Mouse (Mus musculus) spleen, postnatal 4 days (tissue): Measurements from ENCODE around the gene Patl2.
"Not testable (repeated sequence)": the region's sequence is repeated elsewhere in the genome, so short reads cannot be mapped to it uniquely, and the experiment has no call there.

ENCODE experiments used
- DNase-seq, 2 experiments: peaks; one replicate each; pipeline ENCODE4 v3.0.0; 2022; ENCODE audit warnings: low spot score in 2 of 2

Gene Patl2

DNA sequence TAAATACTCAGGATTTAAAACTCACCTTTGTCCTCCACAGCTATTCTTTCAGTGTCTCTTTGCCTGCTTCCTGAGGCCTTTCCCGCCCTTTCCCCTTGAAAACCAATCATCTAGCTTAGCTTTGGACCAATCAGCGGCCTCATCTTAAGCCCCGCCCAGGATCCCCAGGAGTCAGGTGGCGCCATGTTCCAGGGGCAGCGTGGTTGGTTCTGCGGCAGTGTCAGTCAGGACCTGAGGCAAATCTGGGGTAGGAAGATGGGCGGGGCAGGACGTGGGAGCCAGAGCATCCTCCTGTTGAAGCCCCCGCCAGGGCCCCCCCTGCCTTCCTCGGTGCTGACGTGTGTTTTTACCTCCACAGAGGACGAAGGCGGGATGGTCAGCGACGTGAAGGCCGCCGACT lies at the start of gene Patl2, which contains the start of gene Terb2:
Patl2 (minus strand) TSS at position 84 of the 400 bp plus-strand sequence.
Terb2 (plus strand) TSS at position 167 of the 400 bp plus-strand sequence.
- DNase-seq = no peak

DNA sequence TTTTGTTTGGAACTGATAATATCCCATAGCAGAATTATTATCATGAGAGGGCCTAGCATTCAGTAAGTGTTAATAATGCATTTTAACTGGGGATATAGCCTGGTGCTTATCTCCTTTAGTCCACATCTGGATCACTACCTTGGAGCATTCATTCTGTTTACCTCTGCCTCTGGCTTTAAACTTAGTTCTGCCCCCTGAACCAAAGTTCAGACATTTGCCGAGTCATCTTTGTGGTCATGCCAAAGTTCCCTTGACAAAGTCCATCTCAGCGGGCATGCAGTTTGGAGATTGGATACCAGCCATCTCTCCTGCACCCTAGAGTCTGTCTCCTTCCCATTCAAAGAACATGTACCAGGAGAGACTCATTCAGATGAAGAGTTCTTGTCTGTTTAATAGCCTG lies 49.4 kb upstream of the Patl2 start:
- DNase-seq = no peak

DNA sequence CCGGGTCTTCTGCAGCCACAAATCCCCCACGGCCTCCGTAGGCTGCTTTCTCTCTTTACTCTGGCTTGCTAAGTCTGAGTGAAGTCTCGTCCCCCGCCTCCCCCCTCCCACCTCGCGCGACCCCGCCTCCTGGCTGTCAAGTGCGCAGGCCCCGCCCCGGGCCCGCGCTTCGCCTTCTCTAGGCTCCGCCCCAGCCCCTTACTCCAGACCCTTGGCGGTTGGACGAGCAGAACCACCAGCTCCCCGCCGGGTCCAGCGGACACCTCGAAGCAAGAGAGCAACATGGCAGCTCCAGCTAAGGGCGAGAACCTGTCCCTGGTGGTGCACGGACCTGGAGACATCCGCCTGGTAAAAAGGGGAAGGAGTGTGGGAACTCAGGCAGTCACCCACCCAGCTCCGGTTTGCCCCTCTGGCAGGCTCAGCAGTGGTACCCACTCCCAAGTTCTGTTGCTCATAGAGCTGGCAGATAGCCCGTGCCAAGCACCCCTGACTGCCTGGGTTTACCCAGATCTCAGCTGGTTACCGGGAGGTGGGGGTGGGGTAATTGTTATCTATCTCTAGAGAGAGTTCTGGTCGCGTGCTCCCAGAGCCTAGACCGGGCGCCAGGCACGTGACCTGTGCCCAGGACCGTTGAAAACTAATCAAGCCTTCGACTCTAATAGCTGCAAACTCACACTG lies 48.8 kb upstream of the Patl2 start, which contains the start of gene Sord:
Sord (plus strand) TSS at position 139 of the 678 bp plus-strand sequence.
- peak; percentile 61 to 82 for DNase-seq

DNA sequence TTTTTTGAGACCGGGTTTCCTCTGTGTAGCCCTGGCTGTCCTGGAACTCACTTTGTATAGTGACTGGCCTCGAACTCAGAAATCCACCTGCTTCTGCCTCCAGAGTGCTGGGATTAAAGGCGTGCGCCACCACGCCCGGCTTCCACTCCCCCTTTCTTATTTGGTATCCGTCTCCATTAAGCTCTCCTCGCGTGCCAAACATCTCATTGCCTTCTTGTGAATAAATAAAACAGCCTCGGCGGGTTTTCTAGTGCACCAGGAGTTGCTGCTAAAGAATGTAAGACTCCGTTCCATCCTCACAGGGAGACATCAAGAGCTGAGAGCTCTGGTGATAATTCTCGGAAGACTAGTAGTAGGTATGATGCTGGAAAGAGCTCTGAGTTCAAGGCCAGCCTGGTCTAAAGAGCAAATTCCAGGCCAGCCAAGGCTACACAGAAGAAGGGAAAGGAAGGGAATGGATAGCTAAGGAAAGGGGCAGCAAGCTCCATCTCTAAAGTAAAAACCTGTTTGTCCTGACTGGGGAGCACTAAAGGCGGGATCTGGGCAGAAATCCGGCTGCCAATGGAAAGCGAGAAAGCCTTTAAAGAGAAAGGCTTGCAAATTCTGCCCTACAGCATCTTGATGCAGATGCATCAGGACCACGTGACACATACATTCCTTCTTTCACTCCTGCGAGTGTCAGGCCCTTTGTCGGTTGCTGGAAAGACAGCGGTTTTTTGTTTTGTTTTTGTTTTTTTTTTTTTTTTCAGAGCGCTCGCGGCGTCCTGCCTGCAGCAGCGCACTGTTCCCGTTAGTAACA lies 48.0 kb upstream of the Patl2 start:
- DNase-seq = no peak

DNA sequence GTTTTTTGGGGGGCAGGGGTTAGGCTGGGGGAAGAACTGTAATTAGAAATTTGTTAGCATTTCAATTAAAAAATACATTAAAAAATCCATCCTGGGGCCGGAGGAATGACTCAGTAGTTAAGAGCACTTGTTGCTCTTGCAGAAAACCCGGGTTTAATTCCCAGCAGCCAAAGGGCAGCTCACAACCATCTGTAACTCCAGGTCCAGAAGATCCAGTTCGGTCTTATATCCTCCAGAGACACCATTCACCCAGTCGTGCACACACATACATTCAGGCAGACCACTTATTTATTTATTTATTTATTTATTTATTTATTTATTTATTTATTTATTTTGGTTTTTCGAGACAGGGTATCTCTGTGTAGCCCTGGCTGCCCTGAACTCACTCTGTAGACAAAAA lies 47.4 kb upstream of the Patl2 start:
- no peak for DNase-seq

DNA sequence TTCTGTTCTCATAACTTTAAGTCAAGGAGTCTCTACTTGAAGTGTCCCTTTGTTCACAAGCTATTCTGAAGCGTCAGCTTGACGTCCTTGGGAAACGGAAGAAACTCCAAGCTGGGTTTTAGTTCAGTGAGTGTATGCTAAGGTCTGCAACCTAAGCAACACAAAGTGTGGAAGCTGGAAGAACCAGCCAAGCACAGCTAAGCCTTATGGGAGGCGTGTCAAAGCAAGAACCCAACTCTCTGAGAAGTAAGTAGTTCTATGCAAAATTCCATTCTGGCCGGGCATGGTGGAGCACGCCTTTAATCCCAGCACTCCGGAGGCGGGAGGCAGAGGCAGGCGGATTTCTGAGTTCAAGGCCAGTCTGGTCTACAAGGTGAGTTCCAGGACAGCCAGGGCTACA lies 45.6 kb upstream of the Patl2 start:
- DNase-seq = no peak

DNA sequence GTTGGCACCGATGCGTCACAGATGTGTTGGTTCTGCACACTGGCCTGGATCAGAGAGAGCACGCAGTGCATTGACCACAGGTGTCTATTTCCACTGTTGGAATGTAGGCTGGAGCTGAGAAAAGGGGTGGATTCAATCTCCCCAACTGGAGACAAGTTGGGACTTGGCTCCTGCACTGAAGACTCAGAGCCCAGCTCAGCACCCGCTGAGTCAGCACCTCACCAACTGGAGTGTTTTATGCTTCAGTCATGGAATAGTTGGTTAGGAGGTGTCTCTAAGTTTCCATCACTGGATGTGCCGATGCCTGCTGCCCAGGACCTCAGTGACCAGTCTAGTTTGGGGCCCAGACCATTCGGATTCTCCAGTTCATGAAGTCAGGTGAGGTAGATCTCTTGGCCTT lies 44.4 kb upstream of the Patl2 start:
- DNase-seq = no peak

DNA sequence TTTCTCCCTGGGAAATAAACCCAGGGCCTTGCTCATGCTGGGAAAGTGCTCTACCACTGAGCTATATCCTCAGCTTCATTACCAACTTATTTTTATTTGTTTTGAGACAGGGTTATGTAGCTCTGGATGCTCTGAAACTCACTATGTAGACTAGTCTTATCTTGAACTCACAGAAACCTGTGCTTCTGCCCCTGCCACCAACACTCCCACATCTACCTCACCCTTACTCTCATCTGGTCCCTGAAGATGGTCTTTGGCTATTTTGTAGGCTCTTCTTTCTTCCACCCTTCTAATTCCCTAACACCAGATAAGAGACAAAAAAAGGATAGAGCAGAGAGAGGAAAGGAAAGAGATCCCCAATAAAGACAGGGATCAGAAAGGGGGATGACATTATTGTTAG lies 37.7 kb upstream of the Patl2 start:
- no peak for DNase-seq

DNA sequence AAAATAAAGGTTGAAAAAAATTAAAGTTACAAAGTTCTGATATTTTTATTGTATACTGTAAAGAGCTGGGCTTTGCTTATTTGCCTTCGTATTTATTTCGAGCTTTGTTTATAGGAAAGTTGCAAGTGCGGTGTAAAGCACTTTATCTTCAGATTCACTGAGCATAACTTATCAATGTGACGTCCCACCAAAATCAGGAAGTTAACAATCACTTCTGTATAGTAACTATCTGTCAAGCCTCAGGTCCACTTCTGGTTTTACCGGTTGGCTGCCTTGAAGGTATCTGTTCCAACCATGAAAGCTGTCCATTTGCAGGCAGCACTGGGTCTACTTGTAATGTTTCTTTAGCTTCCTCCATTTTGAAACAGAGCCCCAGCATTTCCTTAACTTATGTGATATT lies 36.3 kb upstream of the Patl2 start:
- DNase-seq = no peak

DNA sequence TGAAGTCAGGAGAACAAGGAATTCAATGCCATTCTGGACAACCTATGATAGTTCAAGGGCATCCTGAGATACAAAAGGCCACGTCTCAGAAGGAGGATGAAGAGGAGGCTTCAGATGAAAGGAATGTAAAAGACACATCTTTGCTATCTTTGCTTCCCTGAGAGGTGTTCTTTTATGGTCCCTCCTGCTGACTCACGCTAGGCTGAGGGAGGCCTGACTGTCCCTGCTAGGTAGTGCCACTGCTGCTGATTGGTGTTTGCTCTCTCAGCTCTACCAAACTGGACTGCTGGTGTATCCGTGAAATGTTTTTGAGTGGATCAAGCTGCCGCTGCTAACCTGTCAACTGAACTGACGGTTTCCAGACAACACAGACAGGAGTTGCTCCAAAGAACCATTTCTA lies 35.8 kb upstream of the Patl2 start:
- no peak for DNase-seq

DNA sequence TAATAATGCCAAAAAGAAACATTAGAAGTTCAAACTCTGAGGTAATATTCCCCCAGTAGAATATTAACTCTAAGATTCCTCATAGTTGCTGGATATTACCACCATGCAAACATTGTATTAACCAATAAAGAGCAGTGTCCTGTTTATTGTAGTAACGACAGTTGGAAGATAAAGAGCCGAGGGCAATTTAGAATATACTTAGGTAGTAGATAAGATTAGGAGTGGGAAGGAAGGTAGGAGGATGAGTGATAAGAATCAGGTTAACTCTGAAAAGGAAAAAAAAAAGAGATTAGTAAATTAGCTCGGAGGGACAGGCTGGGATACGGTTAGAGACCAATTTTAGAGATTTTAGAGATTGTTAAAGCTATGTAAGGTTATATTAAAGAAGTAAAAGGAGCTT lies 35.4 kb upstream of the Patl2 start:
- no peak for DNase-seq

DNA sequence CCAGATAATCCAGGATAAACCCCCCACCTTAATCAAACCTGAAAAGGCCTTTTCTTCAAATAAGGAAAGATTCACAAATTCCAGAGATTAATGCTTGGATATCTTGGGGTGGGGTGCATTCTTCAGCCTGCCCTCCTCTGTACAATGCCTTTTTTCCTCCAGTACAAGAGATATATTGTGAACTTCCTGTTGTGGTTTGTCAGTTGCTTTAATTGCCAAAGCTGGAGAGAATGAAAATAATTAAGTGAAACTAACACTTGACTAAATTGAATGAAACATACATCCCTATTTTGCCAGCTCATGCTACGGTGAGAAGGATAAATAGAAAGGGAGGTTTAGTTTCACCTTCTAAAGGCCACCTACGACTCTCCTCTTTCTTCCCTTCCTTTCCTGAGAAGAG lies 32.2 kb upstream of the Patl2 start:
- no peak for DNase-seq

DNA sequence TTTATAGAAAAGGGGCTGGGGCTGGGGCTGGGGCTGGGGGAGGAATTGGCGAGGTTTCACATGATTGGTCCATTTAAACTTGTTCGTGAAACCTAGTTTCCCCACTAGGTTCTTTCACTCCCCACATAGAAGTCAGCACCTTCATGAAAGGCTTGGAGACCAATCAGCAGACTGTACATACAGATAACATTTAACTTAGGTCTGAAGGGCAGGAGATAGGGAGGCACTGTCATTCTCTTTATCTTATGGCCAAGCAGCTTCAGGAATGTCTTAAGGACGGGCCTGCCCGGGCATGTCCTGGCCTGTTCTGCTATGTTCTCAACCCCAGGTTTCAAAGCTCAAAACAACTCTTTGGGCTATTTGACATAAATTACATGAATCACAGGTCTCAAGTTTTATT lies 31.1 kb upstream of the Patl2 start:
- DNase-seq = not testable (repeated sequence)

DNA sequence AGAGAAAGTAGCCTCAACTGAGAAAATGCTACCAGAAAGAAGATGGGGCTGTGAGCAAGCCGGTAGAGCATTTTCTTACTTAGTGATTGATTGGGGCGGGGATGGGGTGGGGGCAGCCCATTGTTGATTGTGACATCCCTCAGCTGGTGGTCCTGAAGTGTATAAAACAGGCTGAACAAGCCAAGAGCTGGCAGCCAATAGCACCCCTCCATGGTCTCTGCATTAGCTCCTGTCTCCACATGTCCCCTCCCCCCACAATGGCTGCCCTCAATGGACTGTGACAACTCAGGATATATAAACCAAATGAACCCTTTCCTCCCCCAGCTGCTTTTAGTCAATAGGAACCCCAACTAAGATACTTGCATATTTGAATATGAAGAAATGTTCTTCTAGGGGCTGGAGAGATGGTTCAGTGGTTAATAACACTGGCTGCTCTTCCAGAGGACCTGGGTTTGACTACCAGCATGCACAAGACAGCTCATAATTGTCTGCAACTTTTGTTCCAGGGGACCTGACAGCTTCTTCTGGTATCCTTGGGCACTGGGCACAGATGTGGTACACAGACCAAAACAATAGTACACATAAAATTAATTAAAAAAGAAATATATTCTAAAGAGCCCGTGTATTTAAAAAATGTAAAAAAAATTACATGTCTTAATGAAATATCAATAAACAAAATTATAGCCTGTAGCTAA lies 24.7 kb upstream of the Patl2 start:
- DNase-seq = no peak

DNA sequence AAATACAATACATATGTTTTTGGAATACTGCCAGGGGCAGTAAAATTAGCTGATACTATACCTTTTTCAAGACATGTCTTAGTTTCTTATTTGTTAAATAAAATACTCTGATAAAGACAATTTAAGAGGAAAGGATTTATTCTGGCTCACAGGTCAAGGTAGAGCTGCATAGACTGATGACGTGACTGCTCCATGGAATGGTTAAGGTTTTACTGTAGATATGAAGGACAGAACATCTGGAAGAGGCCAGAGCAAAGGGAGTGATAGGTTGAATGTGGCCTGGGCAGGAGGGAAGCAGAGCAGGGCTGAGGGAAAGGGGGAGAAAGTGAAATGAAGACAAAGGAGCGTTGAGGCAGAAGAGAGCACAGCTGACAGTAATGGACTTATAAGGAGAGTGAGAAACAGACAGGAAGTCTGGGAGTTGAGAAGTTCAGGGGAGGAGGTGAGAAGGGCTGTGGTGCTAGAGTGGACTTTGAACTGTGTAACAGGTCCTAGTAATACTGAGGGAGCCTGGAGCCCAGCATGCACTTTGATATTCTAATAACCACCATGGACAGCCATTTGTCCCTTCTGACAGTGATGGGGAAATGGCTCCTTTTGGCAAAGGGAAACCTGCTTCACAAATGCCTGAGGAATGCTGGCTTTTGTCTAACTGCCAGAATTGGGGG lies 20.6 kb upstream of the Patl2 start:
- DNase-seq = no peak

DNA sequence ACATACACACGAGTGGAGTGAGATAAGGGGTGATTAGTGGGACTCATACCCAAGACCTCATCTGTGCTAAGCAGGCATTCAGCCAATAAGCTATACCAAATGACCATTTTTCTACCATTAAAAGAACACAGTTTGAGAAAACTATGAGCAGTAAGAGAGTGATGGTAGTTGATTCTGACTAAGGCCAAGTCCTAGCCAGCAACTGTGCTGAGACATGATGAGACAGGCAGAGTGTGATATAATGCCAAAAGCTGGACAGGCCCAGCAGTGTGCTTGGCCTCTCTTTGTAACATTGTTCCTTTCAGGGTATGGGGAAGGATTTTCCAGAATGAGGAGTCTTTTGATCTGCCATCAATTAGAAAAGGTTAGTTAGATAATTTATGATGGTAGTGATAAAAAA lies 15.5 kb upstream of the Patl2 start:
- no peak for DNase-seq

DNA sequence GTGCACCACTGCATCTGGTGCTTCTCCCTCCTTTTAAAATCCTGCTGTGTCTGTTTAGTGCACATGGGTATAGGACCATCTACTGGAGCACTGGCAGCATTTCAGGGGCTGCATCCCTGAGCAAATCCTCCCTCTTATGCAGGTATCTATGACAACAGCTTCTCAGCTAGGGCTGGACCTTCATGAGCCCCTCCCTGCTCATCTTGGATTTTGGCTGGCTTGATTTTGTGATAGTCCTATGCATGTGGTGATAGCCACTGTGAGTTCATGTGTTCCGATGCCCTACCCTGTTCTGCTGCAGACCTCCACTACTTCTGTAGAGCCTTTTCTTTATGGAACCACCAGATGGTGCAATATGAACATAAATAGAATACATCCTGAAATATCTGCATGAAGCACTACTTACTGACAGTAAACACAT lies 8.5 kb upstream of the Patl2 start:
- no peak for DNase-seq

DNA sequence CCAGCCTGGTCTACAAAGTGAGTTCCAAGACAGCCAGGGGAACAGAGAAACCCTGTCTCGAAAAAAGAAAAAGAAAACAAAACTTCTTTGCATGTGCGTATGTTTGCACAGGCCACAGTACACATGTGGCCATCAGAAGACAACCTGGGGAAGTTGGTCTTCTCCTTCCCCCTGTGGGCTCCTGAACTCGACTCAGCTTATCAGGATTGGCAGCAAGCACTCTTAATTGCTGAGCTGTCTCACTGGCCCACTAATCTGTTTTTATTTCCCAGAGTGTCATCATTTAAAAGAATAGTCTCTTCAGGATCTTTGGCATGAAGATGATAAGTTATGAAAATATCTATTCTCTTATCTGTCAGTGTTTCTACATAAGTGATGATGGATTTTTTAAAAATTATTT lies 5.9 kb upstream of the Patl2 start:
- DNase-seq = no peak

DNA sequence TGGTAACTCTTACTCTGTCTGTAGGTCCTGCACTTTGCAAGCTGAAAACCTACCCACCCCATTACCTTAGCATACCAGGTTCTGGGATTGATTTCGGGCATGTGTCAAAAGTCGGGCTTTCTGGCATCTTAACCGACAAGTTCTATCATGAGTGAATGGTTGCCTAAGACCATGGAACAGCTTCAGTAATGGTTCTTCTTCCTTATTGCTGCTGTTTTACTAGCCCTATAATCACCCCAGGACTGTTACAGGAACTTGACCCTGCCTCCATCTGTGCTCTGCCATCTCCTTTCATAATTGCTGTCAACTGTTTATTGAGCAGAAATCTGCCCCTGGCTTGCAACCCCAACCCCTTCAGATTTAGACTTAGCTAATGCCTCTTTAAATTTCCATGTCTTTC lies 762 bp upstream of the Patl2 start:
- DNase-seq = no peak

DNA sequence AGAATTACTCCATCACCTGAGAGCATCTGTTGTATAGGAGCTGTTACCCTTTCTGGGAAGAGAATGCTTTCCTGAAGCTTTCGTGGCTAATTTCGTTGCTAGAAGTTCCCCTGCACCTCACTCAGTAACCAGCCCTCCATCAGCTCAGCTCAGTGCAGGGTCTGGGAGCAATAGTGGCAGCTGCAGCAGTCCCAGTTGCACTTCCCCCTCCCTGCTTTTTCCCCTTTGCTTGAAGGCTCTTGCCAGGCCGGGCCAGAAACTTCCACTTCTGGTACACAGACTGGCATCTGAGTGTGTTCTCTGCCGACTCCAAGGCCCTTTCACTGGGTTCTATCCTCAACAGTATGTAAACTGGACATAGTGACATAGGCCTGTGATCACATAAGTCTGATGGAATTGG lies 903 bp downstream of the Patl2 start:
- DNase-seq = no peak

DNA sequence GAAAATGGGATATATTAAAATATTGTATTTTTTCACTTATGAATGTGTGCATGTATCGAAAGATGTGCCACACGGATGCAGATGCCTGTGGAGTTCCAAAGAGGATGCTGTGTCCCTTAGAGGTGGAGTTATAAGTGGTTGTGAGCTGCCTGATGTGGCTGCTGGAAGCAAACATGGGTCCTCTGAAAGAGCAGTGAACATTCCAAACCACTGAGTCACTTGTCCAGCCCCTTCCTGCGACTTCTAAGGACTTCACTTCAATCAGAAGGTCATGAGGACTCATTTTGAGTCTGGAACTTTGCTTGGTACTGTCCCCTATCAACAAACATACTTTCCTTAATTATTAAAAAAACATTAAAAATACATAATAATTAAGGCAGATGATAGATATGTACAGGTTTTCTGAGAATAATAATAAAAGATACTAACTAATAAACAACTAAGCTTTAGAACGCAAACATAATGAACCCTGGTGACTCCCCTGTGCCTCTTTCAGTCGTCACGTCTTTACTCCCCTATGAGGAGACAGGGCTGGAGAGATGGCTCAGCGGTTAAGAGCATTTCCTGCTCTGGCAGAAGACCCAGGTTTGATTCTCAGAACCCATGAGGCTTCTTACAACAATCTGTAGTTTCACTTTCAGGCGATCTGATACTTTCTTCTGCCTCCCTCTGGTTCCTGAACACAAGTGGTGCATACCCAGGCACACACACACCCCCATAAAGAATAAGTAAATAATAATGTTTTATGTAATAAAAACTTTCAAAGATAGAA lies 5.8 kb downstream of the Patl2 start:
- no peak for DNase-seq
